Mouse (Mus musculus): ENCODE data around the gene AU021092. TPM values are rescaled to one million over a fixed set of nuclear protein-coding genes. Genes with fewer than 3 reads are reported as not detected.
"Not testable (repeated sequence)": the region's sequence is repeated elsewhere in the genome, so short reads cannot be mapped to it uniquely, and the experiment has no call there.

The AU021092 gene
- total RNA-seq, 2 experiments from 2014 or later = 4.2 to 4.7 TPM

DNA sequence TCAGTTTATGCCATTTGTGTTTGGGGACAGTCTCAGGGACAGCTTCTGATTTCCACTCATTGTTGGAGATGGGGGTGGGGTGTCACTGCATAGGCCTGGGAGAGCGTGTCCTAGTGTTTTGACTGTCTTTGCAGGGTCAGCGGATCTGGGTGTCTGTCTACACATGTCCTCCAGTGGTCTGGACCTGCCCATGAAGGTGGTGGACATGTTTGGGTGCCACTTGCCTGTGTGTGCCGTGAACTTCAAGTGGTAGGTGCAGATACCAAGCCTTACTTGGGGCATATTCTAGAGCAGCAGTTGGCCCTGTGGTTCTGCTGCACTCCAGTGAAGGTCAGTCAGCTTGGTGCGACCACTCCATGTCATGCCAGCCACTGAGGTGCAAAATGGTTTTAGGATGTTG is 20.3 kb upstream of the AU021092 start:
- TF ChIP-seq CTCF (IDR thresholded peaks at IDR 0.05) = no peak
- Histone ChIP-seq H3K27ac (no peak overlapping the region), H3K4me3 (no peak overlapping the region)
- no peak for DNase-seq (ENCODE audit: extremely low spot score in 1 of 2, low spot score in 2 of 2)
- intact Hi-C loops (cut with DNase I) = no loop called here

DNA sequence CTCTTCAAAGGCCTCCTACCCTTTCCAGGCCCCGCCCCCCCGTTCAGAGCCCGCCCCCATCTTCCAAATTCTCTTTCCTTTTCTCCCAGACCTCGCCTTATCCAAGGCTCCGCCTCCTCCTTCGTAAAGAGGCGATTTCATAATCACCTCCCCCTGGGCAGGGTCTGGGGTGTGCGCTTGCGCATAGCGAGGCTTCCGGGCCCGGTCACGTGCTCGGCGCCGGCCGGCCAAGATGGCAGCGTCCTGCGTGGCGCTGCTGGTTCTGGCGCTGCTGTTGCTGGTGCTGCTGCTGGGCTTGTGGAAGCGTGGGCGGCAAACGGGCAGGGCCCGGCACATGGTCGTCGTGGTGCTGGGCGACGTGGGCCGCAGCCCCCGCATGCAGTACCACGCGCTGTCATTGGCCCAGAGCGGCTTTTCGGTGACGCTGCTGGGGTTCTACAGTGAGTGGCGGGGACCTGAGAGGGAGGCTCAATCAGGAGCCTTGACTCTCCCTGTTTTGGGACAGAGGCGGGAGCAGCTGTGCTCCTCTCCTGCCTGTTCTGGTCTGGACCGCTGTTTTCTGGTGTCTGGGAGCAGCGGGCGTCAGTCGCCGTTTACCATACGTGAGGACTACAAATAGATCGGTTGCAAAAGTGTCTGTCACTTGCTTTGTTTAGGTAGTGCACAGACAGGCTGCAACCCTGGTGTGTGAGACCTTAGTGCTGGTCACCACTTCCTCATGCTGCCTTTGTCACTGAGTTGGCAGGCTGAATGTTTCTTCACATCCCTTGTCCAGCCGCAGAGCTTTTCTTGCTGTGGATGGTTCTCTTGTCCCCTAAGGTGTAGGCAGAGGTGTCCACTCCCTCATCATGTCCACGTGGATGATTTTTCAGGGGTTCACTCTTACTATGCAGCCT is 11.6 kb upstream of the AU021092 start, which contains the start of gene Alg1:
Gene Alg1 (plus strand): TSS at position 204 of the 896 bp plus-strand sequence.
- intact Hi-C loops (cut with DNase I) = loop anchor here (1.0 to 2.0 kb wide), 3 partner anchors 21 to 183 kb away; partner anchors contain the start of genes Eef2kmt and Ubn1

DNA sequence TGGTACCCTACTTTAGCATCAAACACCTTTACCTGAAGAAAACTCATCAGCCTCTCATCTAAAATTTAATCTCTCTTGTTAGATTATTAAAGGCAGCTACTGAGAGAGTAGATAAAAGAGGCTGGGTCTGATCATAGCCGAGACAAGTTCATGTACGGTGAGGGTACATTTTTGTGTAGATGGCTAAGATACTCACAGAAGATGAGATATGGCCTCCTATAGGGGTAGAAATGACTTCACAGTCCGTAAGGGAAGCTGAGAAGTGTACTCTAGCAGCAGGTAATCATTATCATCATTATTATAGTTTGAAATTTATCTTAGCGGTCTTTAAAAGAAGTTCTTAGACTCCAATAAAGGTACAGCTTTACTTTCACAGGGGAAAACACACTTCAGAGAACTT is 10.9 kb upstream of the AU021092 start:
- Histone ChIP-seq H3K4me3 (peak overlapping the region; percentile 78), H3K27ac (peak overlapping the region; percentile 66)
- DNase-seq (ENCODE audit: extremely low spot score in 1 of 2, low spot score in 2 of 2) = no peak
- intact Hi-C loops (cut with DNase I) = loop anchor here (1.0 to 2.0 kb wide), 2 partner anchors 30 to 183 kb away; partner anchors contain the start of gene Ubn1
- TF ChIP-seq CTCF (IDR thresholded peaks at IDR 0.05) = no peak

More for the DNA sequence above, 11.6 kb upstream of the AU021092 start, which contains the start of gene Alg1:
- peak within 1 kb of the TSS; percentile 78 for H3K4me3 ChIP-seq
- H3K27ac ChIP-seq = peak within 1 kb of the TSS; percentile 91
- no peak; the same call in 1 of the 2 replicates for TF ChIP-seq CTCF (IDR thresholded peaks at IDR 0.05)
- peak; percentile 95 to 96 for DNase-seq (ENCODE audit: extremely low spot score in 1 of 2, low spot score in 2 of 2)

DNA sequence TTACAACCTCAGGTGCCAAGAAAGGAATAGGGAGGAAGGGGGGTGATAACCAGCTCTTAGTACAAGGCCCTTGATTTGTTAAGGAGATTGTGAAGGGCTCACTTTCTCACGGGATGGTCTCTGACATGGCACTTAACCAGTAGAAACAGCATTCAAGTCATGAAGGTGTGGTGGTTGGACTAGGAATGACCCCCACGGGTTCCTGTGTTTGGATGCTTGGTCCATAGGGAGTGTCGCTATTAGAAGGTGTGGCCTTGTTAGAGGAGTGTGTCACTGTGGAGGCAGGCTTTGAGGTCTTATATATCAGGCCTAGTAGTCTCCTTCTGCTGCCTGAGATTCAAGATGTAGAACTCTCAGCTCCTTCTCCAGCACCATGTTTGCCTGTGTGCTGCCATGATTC is 6.0 kb upstream of the AU021092 start:
- DNase-seq (ENCODE audit: extremely low spot score in 1 of 2, low spot score in 2 of 2); intact Hi-C loops (cut with DNase I); H3K4me3 ChIP-seq; H3K27ac ChIP-seq: not testable (repeated sequence)

DNA sequence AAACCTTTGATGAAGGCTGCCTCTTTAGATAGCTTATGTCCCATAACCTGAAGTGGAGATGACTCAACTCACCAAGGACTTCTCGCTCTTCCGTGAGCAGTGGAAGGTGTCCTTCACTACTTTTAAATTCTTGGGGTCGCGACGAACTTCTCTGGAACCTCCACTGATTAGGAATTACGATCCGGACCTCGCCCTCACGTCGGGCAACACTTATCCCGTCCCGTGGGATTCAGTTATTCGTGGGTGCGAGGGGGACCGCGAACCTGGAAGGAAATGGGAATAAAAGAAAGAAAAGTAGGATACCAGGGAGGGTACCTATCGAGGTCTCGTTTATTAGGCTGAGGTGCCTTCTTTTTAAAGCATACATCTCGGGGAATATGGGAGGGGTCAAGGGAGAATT is 5.4 kb upstream of the AU021092 start:
- H3K27ac ChIP-seq; intact Hi-C loops (cut with DNase I): not testable (repeated sequence)

DNA sequence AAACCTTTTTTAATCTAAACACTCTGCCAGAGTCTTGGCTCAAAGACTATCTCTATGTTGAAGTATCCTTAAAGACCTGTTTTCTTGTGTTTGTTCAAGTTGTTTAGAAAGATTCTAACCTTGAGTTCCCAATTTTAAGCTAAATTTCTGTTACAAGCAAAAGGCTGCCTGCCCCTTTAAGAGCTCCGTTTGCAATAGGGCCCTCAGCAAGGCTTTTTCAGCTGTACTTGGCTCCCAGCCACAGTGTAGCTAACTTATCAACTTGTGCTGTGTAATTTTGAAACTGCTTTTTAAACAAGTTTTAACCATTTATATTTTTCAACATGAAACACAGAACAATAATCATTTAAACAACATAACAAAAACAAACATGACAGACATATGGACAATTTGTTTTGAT is 4.4 kb upstream of the AU021092 start:
- H3K27ac ChIP-seq; DNase-seq (ENCODE audit: extremely low spot score in 1 of 2, low spot score in 2 of 2); intact Hi-C loops (cut with DNase I); H3K4me3 ChIP-seq: not testable (repeated sequence)

More for the DNA sequence above, 5.4 kb upstream of the AU021092 start:
- not testable (repeated sequence) for H3K4me3 ChIP-seq; DNase-seq (ENCODE audit: extremely low spot score in 1 of 2, low spot score in 2 of 2)

DNA sequence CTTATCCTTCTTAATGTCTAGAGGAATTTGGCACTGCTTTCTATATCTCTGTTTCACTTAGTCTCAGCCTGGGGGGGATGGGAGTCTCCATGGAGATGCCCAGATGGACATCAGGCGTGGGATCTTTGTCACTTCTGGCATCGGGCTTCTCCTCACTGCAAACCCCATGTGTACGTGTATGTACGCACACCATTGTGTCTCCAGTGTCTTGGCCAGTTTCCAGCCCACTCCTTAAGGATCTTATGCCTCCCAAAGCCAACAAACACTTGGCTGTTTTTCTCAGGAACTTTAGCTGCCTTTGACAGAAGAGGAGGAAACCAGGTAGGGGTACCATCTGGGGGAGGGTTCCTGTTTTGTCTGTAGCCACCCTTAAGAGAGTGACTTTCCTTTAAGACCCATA is 696 bp downstream of the AU021092 start:
- TF ChIP-seq CTCF (IDR thresholded peaks at IDR 0.05) = no peak
- Histone ChIP-seq H3K27ac (no peak overlapping the region), H3K4me3 (no peak overlapping the region)
- DNase-seq (ENCODE audit: extremely low spot score in 1 of 2, low spot score in 2 of 2) = no peak
- intact Hi-C loops (cut with DNase I) = no loop called here

DNA sequence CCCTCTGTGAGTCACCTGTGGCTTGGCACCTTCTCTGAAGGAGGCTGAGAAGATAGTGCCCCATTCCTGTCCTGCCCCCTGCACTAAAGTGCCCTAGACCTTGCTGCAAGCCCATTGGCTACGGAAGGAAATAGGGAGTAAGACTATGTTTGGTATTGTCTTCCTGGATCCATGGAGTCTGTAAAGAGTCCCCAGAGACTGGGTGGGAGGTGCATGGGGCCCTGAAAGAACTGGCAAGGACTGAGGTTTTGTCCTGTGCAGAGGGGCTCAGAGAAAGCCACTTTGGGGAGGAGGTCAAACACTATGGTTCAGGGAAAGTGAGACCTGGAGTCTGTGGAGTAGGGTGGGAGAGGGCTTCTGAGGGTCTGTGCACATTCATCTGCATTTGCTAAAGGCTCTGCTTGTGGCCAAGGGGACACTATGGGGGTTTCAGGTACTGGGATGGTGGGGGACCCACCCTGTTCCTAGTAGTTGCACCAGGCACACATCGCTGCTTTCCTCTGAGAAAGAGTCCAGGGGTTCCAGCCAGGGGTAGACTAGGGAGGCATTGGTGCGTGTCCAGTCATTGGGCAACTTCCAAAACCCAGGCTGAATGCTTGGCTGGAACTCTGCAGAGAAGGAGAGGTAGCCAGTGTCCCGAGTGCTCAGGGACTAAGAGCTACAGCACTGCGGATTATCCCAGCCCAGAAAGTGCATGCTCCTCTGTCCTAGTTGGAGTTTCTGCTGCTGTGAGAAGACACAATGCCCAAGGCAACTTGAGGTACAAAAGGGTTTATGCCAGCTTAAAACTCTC is 4.6 kb downstream of the AU021092 start:
- no peak overlapping the region for H3K4me3 ChIP-seq
- intact Hi-C loops (cut with DNase I) = no loop called here
- TF ChIP-seq CTCF (IDR thresholded peaks at IDR 0.05) = no peak
- DNase-seq (ENCODE audit: extremely low spot score in 1 of 2, low spot score in 2 of 2) = no peak
- H3K27ac ChIP-seq = no peak overlapping the region

DNA sequence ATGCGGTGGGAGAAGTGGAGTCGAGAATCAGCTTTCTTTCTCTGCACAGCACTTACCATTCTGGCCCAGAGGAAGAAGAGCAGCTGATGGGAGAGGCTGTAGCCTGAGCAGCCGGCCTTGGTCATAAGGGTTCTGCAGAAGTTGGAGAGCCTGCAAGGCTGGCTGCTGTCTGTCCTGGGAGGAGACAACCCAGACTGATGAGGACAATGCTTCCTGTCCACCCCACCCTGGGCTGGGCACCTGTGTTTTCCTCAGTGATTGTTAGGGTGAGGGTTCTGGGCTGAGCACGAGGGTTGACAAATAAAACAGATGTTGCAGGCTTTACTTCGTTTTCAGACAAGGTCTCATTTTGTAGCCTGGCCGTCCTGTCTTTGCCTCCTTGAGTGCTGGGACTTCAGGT is 5.4 kb downstream of the AU021092 start:
- intact Hi-C loops (cut with DNase I) = no loop called here
- Histone ChIP-seq H3K4me3 (no peak overlapping the region), H3K27ac (no peak overlapping the region)
- TF ChIP-seq CTCF (IDR thresholded peaks at IDR 0.05) = no peak
- no peak for DNase-seq (ENCODE audit: extremely low spot score in 1 of 2, low spot score in 2 of 2)

DNA sequence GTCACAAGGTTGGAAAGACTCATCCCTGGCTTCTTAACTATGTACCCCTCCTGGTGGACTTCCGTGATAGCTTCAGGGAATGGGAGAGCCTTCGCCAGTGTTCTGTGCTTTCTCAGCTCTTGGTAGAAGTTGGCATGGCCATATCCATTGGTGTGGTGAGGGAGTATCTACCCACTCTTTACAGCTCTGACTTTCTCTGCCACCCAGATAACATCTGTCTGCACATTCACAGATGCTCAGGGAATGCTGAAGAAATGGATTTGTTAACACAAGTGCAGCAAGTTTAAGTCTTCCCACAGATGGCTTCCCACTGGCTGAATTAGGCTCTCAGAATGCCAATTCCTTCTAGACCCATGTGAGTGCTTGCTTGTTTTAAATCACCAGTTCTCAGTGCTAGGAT is 8.0 kb downstream of the AU021092 start:
- intact Hi-C loops (cut with DNase I) = no loop called here
- H3K27ac ChIP-seq = no peak overlapping the region
- no peak for TF ChIP-seq CTCF (IDR thresholded peaks at IDR 0.05)
- no peak for DNase-seq (ENCODE audit: extremely low spot score in 1 of 2, low spot score in 2 of 2)
- no peak overlapping the region for H3K4me3 ChIP-seq

DNA sequence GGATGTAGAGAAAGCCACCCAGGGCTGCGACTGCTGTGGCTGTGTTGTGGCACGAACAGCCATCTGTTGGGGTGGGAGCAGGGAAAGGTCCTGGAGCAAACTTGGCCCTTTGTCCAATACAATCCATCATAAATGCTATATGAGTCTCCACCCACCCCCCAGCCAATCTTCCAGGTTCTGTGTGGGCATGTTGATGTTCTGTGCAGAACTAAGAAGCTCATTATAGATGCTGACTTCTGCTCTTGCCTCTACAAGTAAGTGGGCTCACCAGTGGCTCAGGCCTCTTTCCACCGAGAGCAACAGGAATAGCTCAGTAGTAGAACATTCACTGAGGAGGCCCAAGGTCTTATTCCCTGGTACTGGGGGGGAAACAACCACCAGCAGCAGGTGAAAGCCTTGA is 9.9 kb downstream of the AU021092 start:
- Histone ChIP-seq H3K27ac (no peak overlapping the region), H3K4me3 (no peak overlapping the region)
- DNase-seq (ENCODE audit: extremely low spot score in 1 of 2, low spot score in 2 of 2) = no peak
- TF ChIP-seq CTCF (IDR thresholded peaks at IDR 0.05) = no peak
- intact Hi-C loops (cut with DNase I) = no loop called here

DNA sequence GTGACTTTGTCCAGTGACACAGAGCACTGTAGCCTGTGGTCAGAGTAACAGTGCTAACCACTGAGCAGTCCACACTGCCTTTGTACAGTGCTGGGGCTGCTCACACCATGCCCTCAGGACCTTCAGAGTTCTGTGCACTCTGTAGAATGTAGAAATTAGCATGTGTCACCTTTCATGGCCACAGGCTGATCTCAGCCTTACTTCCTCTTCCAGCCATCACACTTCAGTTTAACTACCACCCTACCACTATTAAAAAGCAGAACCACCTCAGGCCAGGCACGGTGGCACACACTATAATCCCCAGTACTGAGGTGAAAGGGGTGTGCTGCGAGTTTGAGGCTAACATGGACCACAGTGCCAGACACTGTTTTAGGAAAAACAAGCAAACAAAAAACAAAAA is 11.7 kb downstream of the AU021092 start:
- Histone ChIP-seq H3K27ac (no peak overlapping the region), H3K4me3 (no peak overlapping the region)
- no peak for TF ChIP-seq CTCF (IDR thresholded peaks at IDR 0.05)
- intact Hi-C loops (cut with DNase I) = no loop called here
- no peak for DNase-seq (ENCODE audit: extremely low spot score in 1 of 2, low spot score in 2 of 2)

Data from left cerebral cortex, adult 2 months (tissue).